Mouse (Mus musculus) ES-E14 (cell line): ENCODE data around the gene Slc37a4. TPM values are rescaled to one million over a fixed set of nuclear protein-coding genes. Genes with fewer than 3 reads are reported as not detected.

Experiments used
- DNase-seq: peaks from one replicate; pipeline ENCODE4 v3.0.0-alpha.2; 2013; ENCODE audit warnings: low read depth, low spot score
- H3K27ac ChIP-seq: 2 replicates; pipeline ENCODE4 v1.5.1; 2012; ENCODE audit warnings: low read depth, mild to moderate bottlenecking, low read length, moderate library complexity, mixed read lengths; ENCODE audit not compliant: poor library complexity, insufficient read depth, severe bottlenecking
- H3K36me3 ChIP-seq: 2 replicates; pipeline ENCODE4 v1.6.1; 2012; ENCODE audit warnings: mild to moderate bottlenecking, low read length, moderate library complexity, mixed read lengths; ENCODE audit not compliant: control insufficient read depth, poor library complexity, insufficient read depth, severe bottlenecking
- H3K4me1 ChIP-seq, 2 experiments: fragments of 150-350 bp in 1 of 2; sonication (generic) in 1 of 2; 2 replicates each; pipeline ENCODE4 v1.6.1; 2012; ENCODE audit warnings: low read length in 2 of 2, mild to moderate bottlenecking in 1 of 2, mixed read lengths in 1 of 2; ENCODE audit not compliant: control insufficient read depth in 2 of 2, insufficient read depth in 2 of 2, poor library complexity in 1 of 2
- H3K4me3 ChIP-seq, 2 experiments: fragments of 150-350 bp in 1 of 2; sonication (generic) in 1 of 2; 2 replicates each; pipeline ENCODE4 v1.5.1; 2012; ENCODE audit warnings: low read length in 2 of 2, low read depth in 1 of 2, mild to moderate bottlenecking in 1 of 2, mixed read lengths in 1 of 2; ENCODE audit not compliant: insufficient read depth in 1 of 2, poor library complexity in 1 of 2, severe bottlenecking in 1 of 2
- H3K9ac ChIP-seq: 2 replicates; pipeline ENCODE4 v1.6.1; 2012; ENCODE audit warnings: low read depth, mild to moderate bottlenecking, low read length, mixed read lengths; ENCODE audit not compliant: poor library complexity, insufficient read depth, severe bottlenecking
- H3K9me3 ChIP-seq: fragments of 150-350 bp; sonication (generic); 2 replicates; pipeline ENCODE4 v1.6.1; 2012; ENCODE audit warnings: low read depth, mild to moderate bottlenecking, low read length; ENCODE audit not compliant: control insufficient read depth, insufficient read depth
- CHD2 ChIP-seq: IDR thresholded peaks from 2 replicates; pipeline ENCODE4 v1.6.1; 2014; ENCODE audit warnings: mild to moderate bottlenecking, low read depth, low read length, inconsistent platforms
- HCFC1 ChIP-seq: IDR thresholded peaks from 2 replicates; pipeline ENCODE4 v1.6.1; 2012; ENCODE audit warnings: low read length, inconsistent platforms, borderline replicate concordance; ENCODE audit not compliant: insufficient read depth
- MAFK ChIP-seq: IDR thresholded peaks from 2 replicates; pipeline ENCODE4 v1.6.1; 2014; ENCODE audit warnings: mild to moderate bottlenecking, low read depth, low read length, inconsistent platforms; ENCODE audit not compliant: insufficient read depth
- ZC3H11A ChIP-seq: IDR thresholded peaks from 2 replicates; pipeline ENCODE4 v1.6.1; 2012; ENCODE audit warnings: low read depth, mild to moderate bottlenecking, inconsistent platforms, low read length, borderline replicate concordance
- ZNF384 ChIP-seq: IDR thresholded peaks from 2 replicates; pipeline ENCODE4 v1.6.1; 2012; ENCODE audit warnings: low read depth, low read length, inconsistent platforms
- in situ Hi-C, 2 experiments: fragments of 600-800 bp; cut with MboI; formaldehyde crosslinking; loops; one replicate each; pipeline ENCODE4 v1.15.1; 2025; ENCODE audit warnings: low sequenced_read_pairs in 2 of 2, inconsistent platforms in 1 of 2; ENCODE audit not compliant: unreplicated experiment in 2 of 2
- total RNA-seq: library from RNA; depleted of rRNA; stranded (reverse); fragments of 300-350 nt; gene quantifications from 2 replicates; pipeline ENCODE4 v1.2.3, GENCODE M21; 2012; rRNA removed

Slc37a4 gene
- 9.8 and 10.0 TPM in 2 replicates for total RNA-seq

DNA sequence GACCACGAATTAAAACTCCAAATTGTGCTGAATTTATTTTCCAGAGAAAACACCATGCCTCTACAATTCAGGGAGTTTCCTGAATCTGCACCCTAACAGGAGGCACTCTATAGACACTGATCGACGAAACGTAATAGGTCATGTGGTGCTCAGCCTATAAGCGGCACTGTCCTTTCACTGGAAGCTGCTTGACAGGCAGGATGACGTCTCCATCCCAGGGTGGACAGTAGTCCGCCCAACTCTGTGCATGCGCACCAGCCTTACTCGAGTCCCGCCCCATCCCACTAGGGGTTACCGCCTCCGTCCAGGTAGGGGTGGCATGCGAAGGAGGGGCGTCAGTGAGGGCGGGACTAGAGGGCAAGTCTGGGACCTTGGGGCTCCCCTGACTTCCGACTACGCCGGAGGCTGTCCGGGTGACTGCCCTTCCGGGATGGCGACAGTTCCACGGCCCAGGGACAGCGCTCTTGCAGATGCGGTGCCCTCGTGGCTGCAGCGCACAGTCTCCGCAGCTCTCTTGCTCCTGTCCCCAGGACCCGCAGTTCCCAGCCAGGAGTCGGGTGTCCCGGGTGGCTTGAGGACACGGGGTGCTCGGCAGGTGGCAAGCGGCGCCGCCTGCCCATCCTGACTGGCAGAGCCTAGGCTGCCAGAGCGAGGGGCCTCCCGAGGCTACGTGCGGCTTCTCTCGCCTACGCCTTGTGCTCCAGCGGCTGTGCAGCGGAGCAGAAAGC lies at the start of gene Slc37a4:
Gene Slc37a4 (plus strand): TSS at position 169 of the 728 bp plus-strand sequence.
- peak; percentile 80 for DNase-seq
- H3K4me3 ChIP-seq, result peak within 1 kb of the TSS; percentile 89 to 92
- H3K4me1 ChIP-seq, result peaks cover 0 to 6% of the 10 kb centered on the region in 2 experiments; a peak in 3 of 4 replicates
- no peak within 1 kb of the TSS for H3K27ac ChIP-seq
- H3K36me3 ChIP-seq, result peaks cover 3% of the 10 kb centered on the region; the same call in 1 of the 2 replicates
- no peaks in the 10 kb centered on the region for H3K9me3 ChIP-seq
- peak within 1 kb of the TSS; percentile 73 for H3K9ac ChIP-seq
- in situ Hi-C loops, result no loop called here
- 0 out of 2 replicates have a peak, but pooled peaks have one; percentile 12 for TF ChIP-seq CHD2
- TF ChIP-seq ZC3H11A, result no peak
- no peak for TF ChIP-seq MAFK
- no peak for TF ChIP-seq ZNF384
- TF ChIP-seq HCFC1, result peak; percentile 20; the same call in 1 of the 2 replicates

DNA sequence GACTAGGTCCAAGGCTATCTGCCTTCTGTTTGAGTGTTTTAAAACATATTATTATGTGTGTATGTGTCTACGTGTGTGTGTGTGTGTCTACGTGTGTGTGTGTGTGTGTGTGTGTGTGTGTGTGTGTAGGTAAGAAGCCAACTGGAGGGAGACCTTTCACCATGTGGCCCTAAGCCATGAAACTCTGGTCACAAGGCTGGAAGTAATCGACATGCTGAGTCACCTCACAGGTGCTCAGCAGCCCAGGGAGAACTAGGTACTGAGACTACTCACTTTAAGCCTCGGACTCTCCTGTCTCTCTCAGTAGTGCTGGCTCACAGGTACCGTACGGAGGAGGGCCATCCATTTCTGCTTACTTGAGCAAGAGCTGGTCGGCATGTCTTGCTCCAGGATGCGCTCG lies 49.5 kb upstream of the Slc37a4 start:
- in situ Hi-C loops, result no loop called here
- DNase-seq, result no peak
- no peak overlapping the region for H3K9ac ChIP-seq
- H3K4me3 ChIP-seq, result no peak overlapping the region
- TF ChIP-seq CHD2 (no peak), ZNF384 (no peak)
- peaks cover 10% of the 10 kb centered on the region; the same call in 1 of the 2 replicates for H3K36me3 ChIP-seq
- H3K4me1 ChIP-seq, result peaks cover 2 to 19% of the 10 kb centered on the region in 2 experiments; a peak in 3 of 4 replicates
- peak overlapping the region; percentile 52; the same call in 1 of the 2 replicates for H3K27ac ChIP-seq
- H3K9me3 ChIP-seq, result no peaks in the 10 kb centered on the region

DNA sequence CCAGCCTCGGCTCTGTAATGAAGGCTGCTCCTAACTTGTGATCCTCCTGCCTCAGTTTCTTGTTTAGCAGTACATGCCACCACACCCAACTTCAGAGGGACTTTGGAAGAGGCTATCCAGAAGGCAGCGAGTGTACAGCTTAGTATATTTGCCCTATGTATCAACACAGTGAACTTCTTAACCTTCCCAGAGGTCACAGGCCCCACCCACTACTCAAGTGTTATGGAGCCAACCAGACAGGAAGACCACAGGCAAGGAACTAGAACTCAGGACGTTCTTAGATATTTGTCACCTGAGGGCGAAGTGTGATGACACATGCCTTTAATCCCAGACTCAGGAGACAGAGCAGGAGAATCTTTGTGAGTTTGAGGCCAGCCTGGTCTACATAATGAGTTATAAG lies 49.0 kb upstream of the Slc37a4 start:
- H3K4me3 ChIP-seq, result no peak overlapping the region
- no peak for TF ChIP-seq MAFK
- TF ChIP-seq ZC3H11A, result no peak
- no peak for TF ChIP-seq ZNF384
- no peak for TF ChIP-seq CHD2
- TF ChIP-seq HCFC1, result no peak
- DNase-seq, result no peak
- H3K9ac ChIP-seq, result no peak overlapping the region
- H3K36me3 ChIP-seq, result peaks cover 11% of the 10 kb centered on the region; the same call in 1 of the 2 replicates
- H3K9me3 ChIP-seq, result no peaks in the 10 kb centered on the region
- peak overlapping the region; percentile 52; the same call in 1 of the 2 replicates for H3K27ac ChIP-seq
- peaks cover 2 to 18% of the 10 kb centered on the region in 2 experiments; a peak in 3 of 4 replicates for H3K4me1 ChIP-seq
- in situ Hi-C loops, result no loop called here

DNA sequence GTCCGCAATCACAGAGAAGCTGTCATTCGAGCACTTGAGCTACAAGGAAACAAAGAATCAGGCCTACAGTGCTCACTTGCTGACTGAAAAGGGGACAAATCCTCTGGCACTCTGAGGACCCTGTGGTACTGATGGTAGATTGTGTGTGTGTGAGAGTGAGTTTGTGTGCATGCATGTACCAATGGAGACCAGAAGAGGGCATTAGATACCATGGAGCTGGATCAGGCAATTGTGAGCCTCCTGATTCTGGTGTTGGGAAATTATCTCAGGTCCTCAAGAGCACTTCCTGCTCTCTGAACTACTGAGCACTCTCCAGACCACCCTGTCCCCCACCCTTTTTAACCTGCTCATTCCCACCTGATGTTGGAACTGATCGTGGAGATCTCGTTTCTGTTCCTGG lies 48.1 kb upstream of the Slc37a4 start:
- no peak for TF ChIP-seq MAFK
- TF ChIP-seq CHD2, result no peak
- no peak for TF ChIP-seq ZC3H11A
- TF ChIP-seq HCFC1, result no peak
- no peak for TF ChIP-seq ZNF384
- H3K4me1 ChIP-seq, result peaks cover 2 to 15% of the 10 kb centered on the region in 2 experiments; a peak in 3 of 4 replicates
- in situ Hi-C loops, result no loop called here
- H3K9me3 ChIP-seq, result no peaks in the 10 kb centered on the region
- H3K27ac ChIP-seq, result no peak overlapping the region
- H3K9ac ChIP-seq, result no peak overlapping the region
- no peak overlapping the region for H3K4me3 ChIP-seq
- no peak for DNase-seq
- peaks cover 20% of the 10 kb centered on the region for H3K36me3 ChIP-seq
